Mouse (Mus musculus) heart, adult 2 months (tissue): Measurements from ENCODE around the gene Sox21.

Experiments used
- CTCF ChIP-seq: fragments of 200-600 bp; IDR thresholded peaks from 2 replicates; pipeline ENCODE4 v1.8.1; 2022; ENCODE audit warnings: antibody characterized with exemption, mild to moderate bottlenecking, moderate library complexity
- EP300 ChIP-seq: fragments of 200-500 bp; IDR thresholded peaks from 2 replicates; pipeline ENCODE4 v1.6.1; 2011; ENCODE audit warnings: low read depth, low read length, control low read depth; ENCODE audit not compliant: insufficient read depth
- POLR2A ChIP-seq: fragments of 200-500 bp; IDR thresholded peaks from 2 replicates; pipeline ENCODE4 v1.6.1; 2011; ENCODE audit warnings: mild to moderate bottlenecking, low read depth, low read length, control low read depth; ENCODE audit not compliant: insufficient read depth

- no peak for TF ChIP-seq CTCF
- no peak for TF ChIP-seq POLR2A
- no peak for TF ChIP-seq EP300
These were observed 36.1 kb downstream of the Sox21 start for GRCm38 (mm10) chr14:118200731-118201130.
